Mouse (Mus musculus): ENCODE data around the gene Fam196b. TPM values are rescaled to one million over a fixed set of nuclear protein-coding genes. Genes with fewer than 3 reads are reported as not detected.

Gene Fam196b
- 2.1 and 3.0 TPM in 2 replicates for polyA plus RNA-seq (2015; fragmentation: Nextera tagmentation; extraction: Ambion mirVana)

DNA sequence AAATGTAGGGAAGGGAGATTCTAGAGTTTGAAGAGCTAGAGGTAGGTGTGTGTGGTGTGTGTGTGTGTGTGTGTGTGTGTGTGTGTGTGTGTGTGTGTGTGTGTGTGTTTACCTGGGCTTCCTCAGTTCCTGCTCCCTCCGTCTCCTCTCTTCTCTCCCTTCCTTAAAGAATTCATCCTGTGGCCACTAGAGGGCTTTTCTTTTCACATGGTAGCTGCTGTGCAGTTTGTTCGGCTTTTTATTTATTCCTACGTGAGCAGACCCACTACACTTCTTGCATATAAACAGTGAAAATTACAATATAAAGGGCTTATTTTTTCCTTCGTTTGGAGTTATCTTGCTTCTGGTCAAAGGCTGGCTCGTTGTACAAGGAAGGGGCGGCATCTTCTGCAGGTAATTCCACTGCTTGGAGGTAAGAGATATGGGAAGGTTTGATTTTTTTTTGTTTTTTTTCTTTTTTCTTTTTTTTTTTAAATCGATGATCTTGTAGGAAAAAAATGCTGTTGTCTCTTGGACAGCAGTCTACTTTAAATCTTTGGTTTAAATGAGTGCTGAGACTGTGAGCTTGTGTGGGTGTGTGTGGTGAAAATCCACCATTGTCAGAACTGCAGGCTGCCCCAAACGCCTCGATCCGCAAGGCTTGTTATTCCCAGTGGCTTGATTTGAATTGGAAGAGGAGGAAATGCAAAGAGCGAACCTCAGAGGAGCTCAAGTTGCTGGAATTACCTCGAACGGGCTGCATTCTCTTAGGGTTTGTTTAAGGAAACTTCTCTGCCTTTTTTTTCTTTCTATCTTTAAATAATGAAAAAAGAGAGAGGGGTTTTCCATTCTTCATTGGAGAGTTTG lies at the start of gene Fam196b:
TSS of gene Fam196b (plus strand) at position 289 of the 846 bp plus-strand sequence.

Other genes starting within 250 kb of the Fam196b start
- gene 4930469K13Rik, start 216.3 kb upstream of the Fam196b start, polyA plus RNA-seq (2015; fragmentation: Nextera tagmentation; extraction: Ambion mirVana), result 9.3 and 10.8 TPM in 2 replicates
- not detected in 2 replicates for gene Foxi1, start 106.7 kb upstream of the Fam196b start, polyA plus RNA-seq (2015; fragmentation: Nextera tagmentation; extraction: Ambion mirVana)